12 mouse cellular contexts compared by ENCODE assay signal in the genomic region with DNA sequence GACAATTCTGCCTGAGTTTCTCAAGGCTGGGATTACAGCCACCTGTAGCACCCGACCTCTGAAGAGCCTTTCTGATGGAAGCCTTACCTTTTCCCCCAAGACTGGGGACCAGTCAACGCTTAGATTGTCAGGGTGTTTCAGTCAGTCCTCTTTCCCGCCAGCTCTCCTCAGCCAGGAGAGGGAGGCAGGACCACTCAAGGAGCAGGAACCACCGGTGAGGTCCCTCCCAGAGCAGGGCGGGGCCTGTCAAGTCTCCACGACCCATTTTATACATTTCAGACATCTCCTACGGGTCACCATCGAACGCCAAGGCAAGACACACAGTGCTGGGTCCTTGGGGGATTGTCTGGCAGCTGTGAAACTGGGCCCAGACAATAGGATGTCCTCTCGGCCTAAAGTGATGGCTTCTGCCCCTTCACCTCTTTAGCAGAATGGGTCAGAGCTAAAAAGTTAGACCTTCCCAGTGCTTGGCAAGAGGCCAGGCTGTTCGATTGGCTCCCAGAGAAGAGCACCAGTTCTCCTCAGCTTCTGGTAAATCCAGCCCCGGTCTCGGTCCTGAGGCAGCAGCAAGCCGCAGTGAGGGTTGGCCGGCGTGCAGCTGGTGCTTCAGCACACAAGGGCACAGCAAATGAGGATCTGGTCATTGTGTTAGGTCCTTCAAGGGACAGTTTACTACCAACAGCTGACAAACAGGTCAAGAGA. TPM values are rescaled to one million over a fixed set of nuclear protein-coding genes. Genes with fewer than 3 reads are reported as not detected.
A peak's percentile ranks its signal among the peaks of the same experiment; 100 is the strongest.
DNase-seq lines count a peak whose midpoint lies in the region; ATAC-seq lines count a peak whose summit lies in the region.
"Had no signal": no experiment of that assay in that cellular context is flagged by ENCODE, and none has a peak within 500 bp of the region (broad histone marks: within the 10 kb centered on the region; RNA-seq: fewer than 3 reads in every experiment).

No protein-coding gene starts in this region.

- WGBS in forebrain, embryonic 12.5 days: 78% methylated on average over 16 of the region's 16 CpGs
- WGBS in forebrain, embryonic 11.5 days: 78% methylated on average over 16 of the region's 16 CpGs
- 63% methylated on average over 16 of the region's 16 CpGs for WGBS in intestine, embryonic 15.5 days

- peaks cover 9% of the 10 kb centered on the region for H3K4me1 ChIP-seq in forebrain, embryonic 12.5 days
- peaks cover 4% of the 10 kb centered on the region; the same call in 1 of the 2 replicates for H3K4me1 ChIP-seq in forebrain, embryonic 11.5 days (replicated peaks; ENCODE audit: control insufficient read depth, insufficient read depth, low read length)
- H3K4me1 ChIP-seq in intestine, embryonic 15.5 days (replicated peaks): peaks cover 11% of the 10 kb centered on the region

- ATAC-seq in forebrain, embryonic 12.5 days (ENCODE audit: low FRiP score): no peak
- ATAC-seq in forebrain, embryonic 11.5 days (replicated peaks; ENCODE audit: low FRiP score): no peak
- no peak for ATAC-seq in intestine, embryonic 15.5 days
- ATAC-seq: hindbrain, embryonic 16.5 days had no signal

- no peak overlapping the region for H3K4me2 ChIP-seq in forebrain, embryonic 12.5 days
- H3K4me2 ChIP-seq in forebrain, embryonic 11.5 days (ENCODE audit: low read depth, low read length, severe bottlenecking): no peak overlapping the region
- H3K4me2 ChIP-seq in intestine, embryonic 15.5 days (replicated peaks): no peak overlapping the region

- peaks cover 11% of the 10 kb centered on the region; the same call in 1 of the 2 replicates for H3K36me3 ChIP-seq in forebrain, embryonic 12.5 days (replicated peaks)
- no peaks in the 10 kb centered on the region; the same call in 1 of the 2 replicates for H3K36me3 ChIP-seq in forebrain, embryonic 11.5 days (ENCODE audit: control insufficient read depth, insufficient read depth, low read length)
- peaks cover 28% of the 10 kb centered on the region for H3K36me3 ChIP-seq in splenic B cell, adult 2 months (ENCODE audit: control insufficient read depth, insufficient read depth, low read length, poor library complexity, severe bottlenecking)
- peaks cover 27% of the 10 kb centered on the region for H3K36me3 ChIP-seq in intestine, embryonic 15.5 days

- peak overlapping the region; percentile 2; the same call in 1 of the 2 replicates for H3K27ac ChIP-seq in forebrain, embryonic 12.5 days
- H3K27ac ChIP-seq in forebrain, embryonic 11.5 days (ENCODE audit: low read depth, low read length): no peak overlapping the region
- H3K27ac ChIP-seq in intestine, embryonic 15.5 days: no peak overlapping the region

- no peak for DNase-seq in forebrain, embryonic 11.5 days (ENCODE audit: low spot score)
- peak; percentile 15 to 30 for DNase-seq in thymus, adult 18-20 months
- no peak for DNase-seq in thymus, postnatal 0 days (ENCODE audit: low spot score)
- DNase-seq in liver: peak; percentile 63
- DNase-seq in splenic B cell, adult 2 months (ENCODE audit: low read depth, low spot score): peak; percentile 28
- no peak for DNase-seq in embryo, embryonic 10 days (ENCODE audit: low spot score)
- DNase-seq: adrenal gland, adult 2 months had no signal

- H3K4me3 ChIP-seq in forebrain, embryonic 12.5 days (replicated peaks): no peak overlapping the region
- H3K4me3 ChIP-seq in forebrain, embryonic 11.5 days (ENCODE audit: low read depth, low read length): no peak overlapping the region
- no peak overlapping the region for H3K4me3 ChIP-seq in intestine, embryonic 15.5 days (replicated peaks)
- H3K4me3 ChIP-seq: myocyte had no signal

- no peaks in the 10 kb centered on the region for H3K27me3 ChIP-seq in forebrain, embryonic 12.5 days
- no peaks in the 10 kb centered on the region for H3K27me3 ChIP-seq in forebrain, embryonic 11.5 days (ENCODE audit: control insufficient read depth, insufficient read depth, low read length)
- H3K27me3 ChIP-seq in splenic B cell, adult 2 months (ENCODE audit: control insufficient read depth, insufficient read depth, low read length, poor library complexity, severe bottlenecking): no peaks in the 10 kb centered on the region
- no peaks in the 10 kb centered on the region for H3K27me3 ChIP-seq in intestine, embryonic 15.5 days (replicated peaks)

- H3K9ac ChIP-seq in forebrain, embryonic 12.5 days: no peak overlapping the region
- no peak overlapping the region for H3K9ac ChIP-seq in forebrain, embryonic 11.5 days (ENCODE audit: low read length)
- no peak overlapping the region for H3K9ac ChIP-seq in intestine, embryonic 15.5 days

- H3K9me3 ChIP-seq in forebrain, embryonic 12.5 days: no peaks in the 10 kb centered on the region
- no peaks in the 10 kb centered on the region for H3K9me3 ChIP-seq in forebrain, embryonic 11.5 days (ENCODE audit: control insufficient read depth, low read length)
- no peaks in the 10 kb centered on the region for H3K9me3 ChIP-seq in intestine, embryonic 15.5 days

RNA-seq across cellular contexts. Expression of gene Ucp2, which starts 7.3 kb away (rescaled TPM):
- polyA plus RNA-seq in forebrain, embryonic 12.5 days (2016; fragmentation: Nextera tagmentation; extraction: Ambion mirVana): 83.8 and 93.1 TPM in 2 replicates
- 79.7 and 90.4 TPM in 2 replicates for polyA plus RNA-seq in forebrain, embryonic 11.5 days (2014; fragmentation: Nextera tagmentation; extraction: Ambion mirVana)
- polyA plus RNA-seq in thymus, postnatal 0 days (2015; fragmentation: Nextera tagmentation; extraction: Ambion mirVana): 803 and 920 TPM in 2 replicates
- 272 and 287 TPM in 2 replicates for polyA plus RNA-seq in intestine, embryonic 15.5 days (2015; fragmentation: Nextera tagmentation; extraction: Ambion mirVana)

RNA-seq across cellular contexts. Expression of gene Dnajb13, which starts 14.3 kb away (rescaled TPM):
- 0.67 and 1.1 TPM in 2 replicates for polyA plus RNA-seq in forebrain, embryonic 12.5 days (2016; fragmentation: Nextera tagmentation; extraction: Ambion mirVana)
- 0.49 and 0.84 TPM in 2 replicates for polyA plus RNA-seq in forebrain, embryonic 11.5 days (2014; fragmentation: Nextera tagmentation; extraction: Ambion mirVana)
- 1.7 TPM in 2 replicates for polyA plus RNA-seq in thymus, postnatal 0 days (2015; fragmentation: Nextera tagmentation; extraction: Ambion mirVana)
- polyA plus RNA-seq in intestine, embryonic 15.5 days (2015; fragmentation: Nextera tagmentation; extraction: Ambion mirVana): 0.28 and 0.41 TPM in 2 replicates

RNA-seq across cellular contexts. Expression of gene Ucp3, which starts 27.6 kb away (rescaled TPM):
- not detected in 2 replicates for polyA plus RNA-seq in forebrain, embryonic 12.5 days (2016; fragmentation: Nextera tagmentation; extraction: Ambion mirVana)
- polyA plus RNA-seq in forebrain, embryonic 11.5 days (2014; fragmentation: Nextera tagmentation; extraction: Ambion mirVana): not detected in 2 replicates
- 0.12 and 0.14 TPM in 2 replicates for polyA plus RNA-seq in thymus, postnatal 0 days (2015; fragmentation: Nextera tagmentation; extraction: Ambion mirVana)
- not detected in 2 replicates for polyA plus RNA-seq in intestine, embryonic 15.5 days (2015; fragmentation: Nextera tagmentation; extraction: Ambion mirVana)
- polyA plus RNA-seq: limb, embryonic 11.5 days had no signal

RNA-seq across cellular contexts. Expression of gene Coa4, which starts 36.4 kb away (rescaled TPM):
- polyA plus RNA-seq in forebrain, embryonic 12.5 days (2016; fragmentation: Nextera tagmentation; extraction: Ambion mirVana): 12.6 and 15.1 TPM in 2 replicates
- polyA plus RNA-seq in forebrain, embryonic 11.5 days (2014; fragmentation: Nextera tagmentation; extraction: Ambion mirVana): 18.2 and 18.6 TPM in 2 replicates
- polyA plus RNA-seq in thymus, postnatal 0 days (2015; fragmentation: Nextera tagmentation; extraction: Ambion mirVana): 18.4 and 18.6 TPM in 2 replicates
- polyA plus RNA-seq in intestine, embryonic 15.5 days (2015; fragmentation: Nextera tagmentation; extraction: Ambion mirVana): 40.8 and 49.3 TPM in 2 replicates

Comparison
In these comparisons a context has a peak if more than half of its experiments do, and no peak if none do; other contexts are left out.
1. DNase-seq: peak in thymus, adult 18-20 months (2 of 2), liver (single experiment) and splenic B cell, adult 2 months (single experiment); none in forebrain, embryonic 11.5 days (single experiment), thymus, postnatal 0 days (single experiment) and embryo, embryonic 10 days (single experiment).